Mouse (Mus musculus) neural tube, embryonic 13.5 days (tissue): ENCODE data around the gene Obscn. TPM values are rescaled to one million over a fixed set of nuclear protein-coding genes. Genes with fewer than 3 reads are reported as not detected.

Experiments used
- ATAC-seq: fragments of 200-750 bp; cut with Nextera tagmentation; 2 replicates; pipeline ENCODE4 v1.8.0; 2017; ENCODE audit warnings: low read depth, mild to moderate bottlenecking, moderate TSS enrichment, moderate library complexity
- H3K27ac ChIP-seq: fragments of 300-500 bp; sonication (generic); replicated peaks from 2 replicates; pipeline ENCODE4 v1.5.1; 2015; ENCODE audit warnings: moderate library complexity, mild to moderate bottlenecking, inconsistent platforms
- H3K27me3 ChIP-seq: fragments of 300-500 bp; sonication (generic); 2 replicates; pipeline ENCODE4 v1.6.1; 2015; ENCODE audit warnings: mild to moderate bottlenecking, inconsistent platforms
- H3K36me3 ChIP-seq: fragments of 300-500 bp; sonication (generic); 2 replicates; pipeline ENCODE4 v1.6.1; 2015; ENCODE audit warnings: mild to moderate bottlenecking, inconsistent platforms
- H3K4me1 ChIP-seq: fragments of 300-500 bp; sonication (generic); replicated peaks from 2 replicates; pipeline ENCODE4 v1.6.1; 2015; ENCODE audit warnings: inconsistent platforms
- H3K4me2 ChIP-seq: fragments of 300-500 bp; sonication (generic); 2 replicates; pipeline ENCODE4 v1.6.1; 2015; ENCODE audit warnings: inconsistent platforms, mild to moderate bottlenecking, moderate library complexity
- H3K4me3 ChIP-seq: fragments of 300-500 bp; sonication (generic); 2 replicates; pipeline ENCODE4 v1.5.1; 2015; ENCODE audit warnings: mild to moderate bottlenecking, inconsistent platforms
- H3K9ac ChIP-seq: fragments of 300-500 bp; sonication (generic); 2 replicates; pipeline ENCODE4 v1.6.1; 2015; ENCODE audit warnings: moderate library complexity, mild to moderate bottlenecking, inconsistent platforms
- H3K9me3 ChIP-seq: fragments of 300-500 bp; sonication (generic); 2 replicates; pipeline ENCODE4 v1.6.1; 2016; ENCODE audit warnings: inconsistent platforms
- WGBS: fragments of 180-500 bp; shearing (Covaris S2); methylation state at CpG from one replicate; pipeline ENCODE4 v1.1.7; 2015; 5-methylcytosine and 5-hydroxymethylcytosine counted together
- polyA plus RNA-seq: library from polyadenylated mRNA; unstranded; fragments of >200 nt; fragmentation: Nextera tagmentation; extraction: Ambion mirVana; gene quantifications from 2 replicates; pipeline ENCODE4 v1.2.1, GENCODE M21; 2015

The Obscn gene
- polyA plus RNA-seq, 1 experiment from 2014 or later, result 0.27 TPM

- Histone ChIP-seq H3K36me3 (no peaks in the 10 kb centered on the region), H3K4me2 (no peak overlapping the region), H3K9me3 (no peaks in the 10 kb centered on the region; the same call in 1 of the 2 replicates), H3K27me3 (no peaks in the 10 kb centered on the region), H3K4me1 (no peaks in the 10 kb centered on the region), H3K27ac (no peak overlapping the region), H3K9ac (no peak overlapping the region), H3K4me3 (no peak overlapping the region)
- WGBS, result 66% methylated on average over 4 of the region's 4 CpGs
- no peak for ATAC-seq
Observed at GRCm38 (mm10) chr11:59094213-59094612, 42.0 kb downstream of the Obscn start.

- ATAC-seq, result no peak
- Histone ChIP-seq H3K27ac (no peak overlapping the region), H3K36me3 (no peaks in the 10 kb centered on the region), H3K9ac (no peak overlapping the region), H3K4me1 (no peaks in the 10 kb centered on the region), H3K4me2 (no peak overlapping the region), H3K9me3 (no peaks in the 10 kb centered on the region), H3K4me3 (no peak overlapping the region), H3K27me3 (no peaks in the 10 kb centered on the region)
- 92% methylated on average over 10 of the region's 10 CpGs for WGBS
Observed at GRCm38 (mm10) chr11:59087581-59087980, 48.6 kb downstream of the Obscn start.

GRCm38 (mm10) chr11:59085200-59085599 is 51.0 kb downstream of the Obscn start:
- no peak overlapping the region for H3K27ac ChIP-seq
- H3K9ac ChIP-seq, result no peak overlapping the region
- H3K4me1 ChIP-seq, result no peaks in the 10 kb centered on the region
- H3K4me2 ChIP-seq, result no peak overlapping the region
- no peak overlapping the region for H3K4me3 ChIP-seq
- H3K9me3 ChIP-seq, result no peaks in the 10 kb centered on the region
- ATAC-seq, result no peak
- no peaks in the 10 kb centered on the region for H3K27me3 ChIP-seq
- H3K36me3 ChIP-seq, result no peaks in the 10 kb centered on the region
- 79% methylated on average over 6 of the region's 6 CpGs for WGBS

- ATAC-seq, result no peak
Observed at GRCm38 (mm10) chr11:59083125-59083524, 53.1 kb downstream of the Obscn start.

GRCm38 (mm10) chr11:59078311-59078710 is 57.9 kb downstream of the Obscn start:
- Histone ChIP-seq H3K9me3 (no peaks in the 10 kb centered on the region), H3K4me1 (no peaks in the 10 kb centered on the region), H3K27ac (no peak overlapping the region), H3K9ac (no peak overlapping the region), H3K4me2 (no peak overlapping the region), H3K36me3 (no peaks in the 10 kb centered on the region), H3K4me3 (no peak overlapping the region), H3K27me3 (no peaks in the 10 kb centered on the region)
- no peak for ATAC-seq
- WGBS, result 90% methylated on average over 11 of the region's 11 CpGs

More at GRCm38 (mm10) chr11:59083125-59083524, 53.1 kb downstream of the Obscn start:
- H3K27me3 ChIP-seq, result no peaks in the 10 kb centered on the region
- H3K9ac ChIP-seq, result no peak overlapping the region
- no peaks in the 10 kb centered on the region for H3K9me3 ChIP-seq
- no peak overlapping the region for H3K4me2 ChIP-seq
- H3K4me3 ChIP-seq, result no peak overlapping the region
- WGBS, result 85% methylated on average over 3 of the region's 3 CpGs
- H3K27ac ChIP-seq, result no peak overlapping the region
- no peaks in the 10 kb centered on the region for H3K36me3 ChIP-seq
- H3K4me1 ChIP-seq, result no peaks in the 10 kb centered on the region

GRCm38 (mm10) chr11:59070321-59070720 is 65.9 kb downstream of the Obscn start:
- no peaks in the 10 kb centered on the region for H3K9me3 ChIP-seq
- ATAC-seq, result no peak
- H3K27ac ChIP-seq, result no peak overlapping the region
- no peaks in the 10 kb centered on the region for H3K27me3 ChIP-seq
- H3K4me2 ChIP-seq, result no peak overlapping the region
- no peak overlapping the region for H3K9ac ChIP-seq
- H3K4me3 ChIP-seq, result no peak overlapping the region
- H3K4me1 ChIP-seq, result no peaks in the 10 kb centered on the region
- H3K36me3 ChIP-seq, result no peaks in the 10 kb centered on the region
- 70% methylated on average over 2 of the region's 2 CpGs for WGBS

GRCm38 (mm10) chr11:59068922-59069321 is 67.3 kb downstream of the Obscn start:
- H3K9ac ChIP-seq, result no peak overlapping the region
- 82% methylated on average over 8 of the region's 8 CpGs for WGBS
- no peaks in the 10 kb centered on the region for H3K4me1 ChIP-seq
- ATAC-seq, result no peak
- no peaks in the 10 kb centered on the region for H3K9me3 ChIP-seq
- H3K4me3 ChIP-seq, result no peak overlapping the region
- no peak overlapping the region for H3K27ac ChIP-seq
- H3K36me3 ChIP-seq, result no peaks in the 10 kb centered on the region
- H3K4me2 ChIP-seq, result no peak overlapping the region
- H3K27me3 ChIP-seq, result no peaks in the 10 kb centered on the region

- Histone ChIP-seq H3K36me3 (no peaks in the 10 kb centered on the region), H3K27me3 (no peaks in the 10 kb centered on the region), H3K4me2 (no peak overlapping the region), H3K9me3 (no peaks in the 10 kb centered on the region), H3K4me3 (no peak overlapping the region), H3K9ac (no peak overlapping the region), H3K4me1 (no peaks in the 10 kb centered on the region), H3K27ac (no peak overlapping the region)
- no peak for ATAC-seq
- 27% methylated on average over 1 of the region's 1 CpGs for WGBS
Observed at GRCm38 (mm10) chr11:59068433-59068832, 67.8 kb downstream of the Obscn start.

- H3K9ac ChIP-seq, result no peak overlapping the region
- no peaks in the 10 kb centered on the region for H3K4me1 ChIP-seq
- no peak overlapping the region for H3K4me2 ChIP-seq
- no peaks in the 10 kb centered on the region for H3K9me3 ChIP-seq
- H3K27me3 ChIP-seq, result no peaks in the 10 kb centered on the region
- 85% methylated on average over 9 of the region's 9 CpGs for WGBS
- no peaks in the 10 kb centered on the region for H3K36me3 ChIP-seq
- ATAC-seq, result no peak
- no peak overlapping the region for H3K4me3 ChIP-seq
- no peak overlapping the region for H3K27ac ChIP-seq
Observed at GRCm38 (mm10) chr11:59067921-59068320, 68.3 kb downstream of the Obscn start.

- ATAC-seq, result no peak
- no peaks in the 10 kb centered on the region for H3K4me1 ChIP-seq
- no peak overlapping the region for H3K4me2 ChIP-seq
- H3K27me3 ChIP-seq, result no peaks in the 10 kb centered on the region
- no peaks in the 10 kb centered on the region for H3K9me3 ChIP-seq
- H3K27ac ChIP-seq, result no peak overlapping the region
- no peak overlapping the region for H3K9ac ChIP-seq
- H3K4me3 ChIP-seq, result no peak overlapping the region
- WGBS, result 74% methylated on average over 3 of the region's 3 CpGs
- no peaks in the 10 kb centered on the region for H3K36me3 ChIP-seq
Observed at GRCm38 (mm10) chr11:59058025-59058424, 78.2 kb downstream of the Obscn start.

GRCm38 (mm10) chr11:59051031-59051430 is 85.2 kb downstream of the Obscn start:
- Histone ChIP-seq H3K36me3 (no peaks in the 10 kb centered on the region), H3K4me1 (no peaks in the 10 kb centered on the region), H3K4me3 (no peak overlapping the region), H3K27me3 (no peaks in the 10 kb centered on the region), H3K9me3 (no peaks in the 10 kb centered on the region), H3K4me2 (no peak overlapping the region), H3K9ac (no peak overlapping the region), H3K27ac (no peak overlapping the region)
- 84% methylated on average over 9 of the region's 9 CpGs for WGBS
- ATAC-seq, result no peak

GRCm38 (mm10) chr11:59044703-59045330 is 91.4 kb downstream of the Obscn start:
- WGBS, result 91% methylated on average over 15 of the region's 15 CpGs
- H3K4me3 ChIP-seq, result no peak overlapping the region
- ATAC-seq, result no peak
- H3K4me2 ChIP-seq, result no peak overlapping the region
- no peaks in the 10 kb centered on the region for H3K27me3 ChIP-seq
- H3K27ac ChIP-seq, result no peak overlapping the region
- H3K4me1 ChIP-seq, result no peaks in the 10 kb centered on the region
- H3K9me3 ChIP-seq, result no peaks in the 10 kb centered on the region
- H3K36me3 ChIP-seq, result no peaks in the 10 kb centered on the region
- no peak overlapping the region for H3K9ac ChIP-seq

GRCm38 (mm10) chr11:59029003-59029402 is 107.2 kb downstream of the Obscn start:
- no peaks in the 10 kb centered on the region for H3K27me3 ChIP-seq
- no peak for ATAC-seq
- H3K27ac ChIP-seq, result no peak overlapping the region
- H3K4me2 ChIP-seq, result no peak overlapping the region
- no peaks in the 10 kb centered on the region for H3K4me1 ChIP-seq
- no peak overlapping the region for H3K9ac ChIP-seq
- H3K36me3 ChIP-seq, result no peaks in the 10 kb centered on the region
- no peaks in the 10 kb centered on the region for H3K9me3 ChIP-seq
- no peak overlapping the region for H3K4me3 ChIP-seq
- WGBS, result 93% methylated on average over 13 of the region's 13 CpGs
